ENCODE assay signal across 9 mouse cellular contexts in genomic region chr4:134852438-134853255, GRCm38 (mm10). TPM values are rescaled to one million over a fixed set of nuclear protein-coding genes. Genes with fewer than 3 reads are reported as not detected.
A peak's percentile ranks its signal among the peaks of the same experiment; 100 is the strongest.
DNase-seq lines count a peak whose midpoint lies in the region; ATAC-seq and TF ChIP-seq lines count a peak whose summit lies in the region.
"Had no signal": no experiment of that assay in that cellular context is flagged by ENCODE, and none has a peak within 500 bp of the region (broad histone marks: within the 10 kb centered on the region; RNA-seq: fewer than 3 reads in every experiment).

No protein-coding gene starts in this region.

- under 1% methylated on average over 77 of the region's 106 CpGs for WGBS in embryonic facial prominence, embryonic 11.5 days
- under 1% methylated on average over 74 of the region's 106 CpGs for whole genome bisulfite sequencing in limb, embryonic 15.5 days
- under 1% methylated on average over 65 of the region's 106 CpGs for WGBS in midbrain, embryonic 15.5 days
- WGBS in stomach, embryonic 14.5 days, result under 1% methylated on average over 99 of the region's 106 CpGs

- TF ChIP-seq EP300 in ES-Bruce4 (IDR thresholded peaks at IDR 0.05; ENCODE audit: insufficient read depth, low read depth, low read length), result no peak

- ATAC-seq in cerebellum, adult (ENCODE audit: insufficient number of reproducible peaks, low FRiP score, low TSS enrichment), result no peak
- ATAC-seq in embryonic facial prominence, embryonic 11.5 days (replicated peaks; ENCODE audit: insufficient number of reproducible peaks, low FRiP score, low TSS enrichment, low read depth), result peak; percentile 6
- no peak; the same call in 1 of the 2 replicates for ATAC-seq in limb, embryonic 15.5 days (ENCODE audit: insufficient number of reproducible peaks, low FRiP score, low TSS enrichment, low read depth)
- peak; percentile 18 for ATAC-seq in midbrain, embryonic 15.5 days (replicated peaks)
- ATAC-seq in stomach, embryonic 14.5 days (ENCODE audit: insufficient number of reproducible peaks, insufficient read depth, low FRiP score, low read depth), result peak; percentile 23

- 0 out of 2 replicates have a peak, but pooled peaks cover 3% of the 10 kb centered on the region for H3K36me3 ChIP-seq in ES-Bruce4 (ENCODE audit: control insufficient read depth, insufficient read depth, low read length, poor library complexity, severe bottlenecking)
- H3K36me3 ChIP-seq in embryonic facial prominence, embryonic 11.5 days (replicated peaks; ENCODE audit: control insufficient read depth, insufficient read depth, low read depth, low read length), result no peaks in the 10 kb centered on the region
- no peaks in the 10 kb centered on the region for H3K36me3 ChIP-seq in limb, embryonic 15.5 days
- no peaks in the 10 kb centered on the region for H3K36me3 ChIP-seq in midbrain, embryonic 15.5 days (replicated peaks)
- no peaks in the 10 kb centered on the region for H3K36me3 ChIP-seq in stomach, embryonic 14.5 days (ENCODE audit: control insufficient read depth, insufficient read depth, low read length)

- H3K4me3 ChIP-seq in ES-Bruce4 (ENCODE audit: low read depth, low read length), result peak overlapping the region; percentile 85
- H3K4me3 ChIP-seq in embryonic facial prominence, embryonic 11.5 days (ENCODE audit: low read depth, low read length), result peak overlapping the region; percentile 99
- peak overlapping the region; percentile 99 for H3K4me3 ChIP-seq in limb, embryonic 15.5 days
- H3K4me3 ChIP-seq in midbrain, embryonic 15.5 days, result peak overlapping the region; percentile 99
- peak overlapping the region; percentile 95 for H3K4me3 ChIP-seq in stomach, embryonic 14.5 days (ENCODE audit: low read depth, low read length)

- no peak for TF ChIP-seq CTCF in ES-Bruce4 (IDR thresholded peaks at IDR 0.05; ENCODE audit: low read depth, low read length)

- H3K27me3 ChIP-seq in ES-Bruce4 (ENCODE audit: control insufficient read depth, insufficient read depth, low read length, poor library complexity, severe bottlenecking), result no peaks in the 10 kb centered on the region
- no peaks in the 10 kb centered on the region for H3K27me3 ChIP-seq in embryonic facial prominence, embryonic 11.5 days (ENCODE audit: control insufficient read depth, insufficient read depth, low read length)
- peaks cover 4% of the 10 kb centered on the region; the same call in 1 of the 2 replicates for H3K27me3 ChIP-seq in limb, embryonic 15.5 days
- H3K27me3 ChIP-seq in midbrain, embryonic 15.5 days (replicated peaks), result peaks cover 4% of the 10 kb centered on the region; the same call in 1 of the 2 replicates
- H3K27me3 ChIP-seq in stomach, embryonic 14.5 days (ENCODE audit: control insufficient read depth, insufficient read depth, low read length), result no peaks in the 10 kb centered on the region

- H3K4me1 ChIP-seq in ES-Bruce4 (ENCODE audit: control insufficient read depth, insufficient read depth, low read length), result peaks cover 11% of the 10 kb centered on the region
- no peaks in the 10 kb centered on the region for H3K4me1 ChIP-seq in embryonic facial prominence, embryonic 11.5 days (ENCODE audit: control insufficient read depth, insufficient read depth, low read length)
- peaks cover 32% of the 10 kb centered on the region for H3K4me1 ChIP-seq in limb, embryonic 15.5 days
- peaks cover 37% of the 10 kb centered on the region for H3K4me1 ChIP-seq in midbrain, embryonic 15.5 days
- H3K4me1 ChIP-seq in stomach, embryonic 14.5 days (ENCODE audit: control insufficient read depth, insufficient read depth, low read length), result peaks cover 19% of the 10 kb centered on the region

- peak; percentile 53 for DNase-seq in cerebellum, adult 11 months
- peak; percentile 67 for DNase-seq in embryonic facial prominence, embryonic 11.5 days (ENCODE audit: low spot score)
- DNase-seq in heart, postnatal 25 days (ENCODE audit: low spot score), result peak; percentile 49

- H3K4me2 ChIP-seq in embryonic facial prominence, embryonic 11.5 days (ENCODE audit: low read depth, low read length), result peak overlapping the region; percentile 83
- H3K4me2 ChIP-seq in limb, embryonic 15.5 days, result peak overlapping the region; percentile 83
- peak overlapping the region; percentile 61 for H3K4me2 ChIP-seq in midbrain, embryonic 15.5 days
- peak overlapping the region; percentile 73 for H3K4me2 ChIP-seq in stomach, embryonic 14.5 days (replicated peaks; ENCODE audit: low read depth, low read length)

- peak overlapping the region; percentile 98 for H3K9ac ChIP-seq in ES-Bruce4 (ENCODE audit: low read depth, poor library complexity, severe bottlenecking)
- peak overlapping the region; percentile 98 for H3K9ac ChIP-seq in embryonic facial prominence, embryonic 11.5 days (replicated peaks; ENCODE audit: low read length)
- H3K9ac ChIP-seq in limb, embryonic 15.5 days, result peak overlapping the region; percentile 94
- H3K9ac ChIP-seq in midbrain, embryonic 15.5 days, result peak overlapping the region; percentile 99
- peak overlapping the region; percentile 87 for H3K9ac ChIP-seq in stomach, embryonic 14.5 days (replicated peaks; ENCODE audit: low read depth, low read length)

- H3K27ac ChIP-seq in ES-Bruce4 (ENCODE audit: insufficient read depth, low read length), result no peak overlapping the region
- peak overlapping the region; percentile 72 for H3K27ac ChIP-seq in embryonic facial prominence, embryonic 11.5 days (replicated peaks; ENCODE audit: low read depth, low read length)
- H3K27ac ChIP-seq in limb, embryonic 15.5 days, result peak overlapping the region; percentile 89
- peak overlapping the region; percentile 100 for H3K27ac ChIP-seq in midbrain, embryonic 15.5 days
- peak overlapping the region; percentile 86 for H3K27ac ChIP-seq in stomach, embryonic 14.5 days (ENCODE audit: low read length)

- intact Hi-C loops in heart, postnatal 25 days (cut with DNase I), result no loop called here

- H3K9me3 ChIP-seq in ES-Bruce4 (replicated peaks; ENCODE audit: control insufficient read depth, insufficient read depth, low read length, poor library complexity, severe bottlenecking), result no peaks in the 10 kb centered on the region
- H3K9me3 ChIP-seq in embryonic facial prominence, embryonic 11.5 days (replicated peaks; ENCODE audit: control insufficient read depth, low read length), result no peaks in the 10 kb centered on the region
- no peaks in the 10 kb centered on the region for H3K9me3 ChIP-seq in limb, embryonic 15.5 days
- H3K9me3 ChIP-seq in midbrain, embryonic 15.5 days, result no peaks in the 10 kb centered on the region
- no peaks in the 10 kb centered on the region for H3K9me3 ChIP-seq in stomach, embryonic 14.5 days (ENCODE audit: control insufficient read depth, low read depth, low read length)

- TF ChIP-seq POLR2A in ES-Bruce4 (IDR thresholded peaks at IDR 0.05; ENCODE audit: insufficient read depth, low read length), result no peak

RNA-seq across cellular contexts. Expression of gene Maco1, which starts 0.5 kb away (rescaled TPM):
- 50.0 and 53.2 TPM in 2 replicates for polyA plus RNA-seq in ES-Bruce4 (2011; ENCODE audit: insufficient read depth, insufficient read length, low read depth, missing spikeins)
- 47.0 and 47.8 TPM in 2 replicates for polyA plus RNA-seq in embryonic facial prominence, embryonic 11.5 days (2014; fragmentation: Nextera tagmentation; extraction: Ambion mirVana)
- 10 to 100 TPM; 18.6 to 22.1 TPM for total RNA-seq in heart, postnatal 25 days (2021)
- 39.1 and 44.7 TPM in 2 replicates for polyA plus RNA-seq in limb, embryonic 15.5 days (2015; fragmentation: Nextera tagmentation; extraction: Ambion mirVana)
- 97.2 and 106 TPM in 2 replicates for polyA plus RNA-seq in midbrain, embryonic 15.5 days (2015; fragmentation: Nextera tagmentation; extraction: Ambion mirVana)
- 46.1 and 48.4 TPM in 2 replicates for polyA plus RNA-seq in stomach, embryonic 14.5 days (2014; fragmentation: Nextera tagmentation; extraction: Ambion mirVana)

RNA-seq across cellular contexts. Expression of gene Rhd, which starts 11.7 kb away (rescaled TPM):
- polyA plus RNA-seq in ES-Bruce4 (2011; ENCODE audit: insufficient read depth, insufficient read length, low read depth, missing spikeins), result 4.2 and 4.6 TPM in 2 replicates
- 13.7 and 19.7 TPM in 2 replicates for polyA plus RNA-seq in embryonic facial prominence, embryonic 11.5 days (2014; fragmentation: Nextera tagmentation; extraction: Ambion mirVana)
- 1 to 10 TPM; 1.5 to 1.6 TPM for total RNA-seq in heart, postnatal 25 days (2021)
- polyA plus RNA-seq in limb, embryonic 15.5 days (2015; fragmentation: Nextera tagmentation; extraction: Ambion mirVana), result 2.7 and 4.0 TPM in 2 replicates
- polyA plus RNA-seq in midbrain, embryonic 15.5 days (2015; fragmentation: Nextera tagmentation; extraction: Ambion mirVana), result 0.98 and 1.1 TPM in 2 replicates
- polyA plus RNA-seq in stomach, embryonic 14.5 days (2014; fragmentation: Nextera tagmentation; extraction: Ambion mirVana), result 1.2 and 1.6 TPM in 2 replicates
- total RNA-seq: layer of hippocampus, adult 8-10 months had no signal

Comparison
In these comparisons a context has a peak if more than half of its experiments do, and no peak if none do; other contexts are left out.
1. ATAC-seq: peak in embryonic facial prominence, embryonic 11.5 days (single experiment), midbrain, embryonic 15.5 days (single experiment) and stomach, embryonic 14.5 days (single experiment); none in cerebellum, adult (single experiment) and limb, embryonic 15.5 days (single experiment).
2. Peak in every context shown above with its lines, with median percentiles within 50 percentile points of each other: DNase-seq, H3K4me3 ChIP-seq, H3K9ac ChIP-seq and H3K4me2 ChIP-seq.